In genomic region chr10:79735361-79735760, GRCm38 (mm10) we compare ENCODE assay signal across 11 mouse cellular contexts. TPM values are rescaled to one million over a fixed set of nuclear protein-coding genes. Genes with fewer than 3 reads are reported as not detected.
DNase-seq lines count a peak whose midpoint lies in the region; ATAC-seq and TF ChIP-seq lines count a peak whose summit lies in the region.
"Had no signal": no experiment of that assay in that cellular context is flagged by ENCODE, and none has a peak within 500 bp of the region (broad histone marks: within the 10 kb centered on the region; RNA-seq: fewer than 3 reads in every experiment).

No protein-coding gene starts in this region.

- no peak overlapping the region for H3K27ac ChIP-seq in hindbrain, embryonic 12.5 days
- no peak overlapping the region for H3K27ac ChIP-seq in hindbrain, embryonic 16.5 days (ENCODE audit: low read depth, low read length)
- H3K27ac ChIP-seq in testis, adult 2 months (ENCODE audit: control insufficient read depth, insufficient read depth, low read depth, low read length) = no peak overlapping the region

- no peak for ATAC-seq in hindbrain, embryonic 12.5 days (ENCODE audit: low FRiP score)
- no peak for ATAC-seq in hindbrain, embryonic 16.5 days

- peaks cover 67% of the 10 kb centered on the region for H3K36me3 ChIP-seq in hindbrain, embryonic 12.5 days
- peaks cover 76% of the 10 kb centered on the region for H3K36me3 ChIP-seq in hindbrain, embryonic 16.5 days (ENCODE audit: control insufficient read depth, insufficient read depth, low read length)
- H3K36me3 ChIP-seq in testis, adult 2 months (ENCODE audit: control insufficient read depth, insufficient read depth, low read length) = no peaks in the 10 kb centered on the region

- H3K4me3 ChIP-seq in hindbrain, embryonic 12.5 days = 0 out of 2 replicates have a peak overlapping the region, but pooled peaks have one; percentile 6
- H3K4me3 ChIP-seq in hindbrain, embryonic 16.5 days (ENCODE audit: low read length) = no peak overlapping the region
- H3K4me3 ChIP-seq in testis, adult 2 months (ENCODE audit: control insufficient read depth, low read depth, low read length) = peak overlapping the region; percentile 33
- H3K4me3 ChIP-seq: erythroblast, embryonic 14.5 days had no signal

- WGBS in hindbrain, embryonic 12.5 days = 32% methylated on average over 43 of the region's 52 CpGs
- 37% methylated on average over 43 of the region's 52 CpGs for WGBS in hindbrain, embryonic 16.5 days

- peak overlapping the region; percentile 24 for H3K4me2 ChIP-seq in hindbrain, embryonic 12.5 days (replicated peaks)
- H3K4me2 ChIP-seq in hindbrain, embryonic 16.5 days (ENCODE audit: low read length) = no peak overlapping the region; the same call in 1 of the 2 replicates

- H3K27me3 ChIP-seq in hindbrain, embryonic 12.5 days = peaks cover 20% of the 10 kb centered on the region
- H3K27me3 ChIP-seq in hindbrain, embryonic 16.5 days (replicated peaks; ENCODE audit: control insufficient read depth, insufficient read depth, low read length) = peaks cover 2% of the 10 kb centered on the region; the same call in 1 of the 2 replicates
- H3K27me3 ChIP-seq in testis, adult 2 months (ENCODE audit: control insufficient read depth, insufficient read depth, low read length) = no peaks in the 10 kb centered on the region

- TF ChIP-seq CTCF in testis, adult 2 months (IDR thresholded peaks at IDR 0.05; ENCODE audit: control insufficient read depth, insufficient read depth, insufficient replicate concordance, low read depth, low read length) = no peak

- H3K9me3 ChIP-seq in hindbrain, embryonic 12.5 days (replicated peaks) = peaks cover 28% of the 10 kb centered on the region
- peaks cover 37% of the 10 kb centered on the region for H3K9me3 ChIP-seq in hindbrain, embryonic 16.5 days (ENCODE audit: control insufficient read depth, low read length)

- TF ChIP-seq POLR2A in testis, adult 2 months (IDR thresholded peaks at IDR 0.05; ENCODE audit: control insufficient read depth, low read depth, low read length) = no peak

- DNase-seq in adrenal gland, postnatal 14 days = peak; percentile 58
- no peak for DNase-seq in adrenal gland, postnatal 4 days (ENCODE audit: low spot score in 2 of 2)
- no peak for DNase-seq in testis, postnatal 14 days (ENCODE audit: low spot score)
- no peak for DNase-seq in urinary bladder, postnatal 36 days (ENCODE audit: low spot score in 2 of 2)
- no peak for DNase-seq in layer of hippocampus, adult 9-10 months (ENCODE audit: low spot score)
- DNase-seq: cerebellum, adult 18-20 months had no signal

- H3K9ac ChIP-seq in hindbrain, embryonic 12.5 days = peak overlapping the region; percentile 8; the same call in 1 of the 2 replicates
- no peak overlapping the region for H3K9ac ChIP-seq in hindbrain, embryonic 16.5 days (ENCODE audit: low read depth, low read length)

- peaks cover 5% of the 10 kb centered on the region; the same call in 1 of the 2 replicates for H3K4me1 ChIP-seq in hindbrain, embryonic 12.5 days
- H3K4me1 ChIP-seq in hindbrain, embryonic 16.5 days (ENCODE audit: control insufficient read depth, insufficient read depth, low read depth, low read length) = no peaks in the 10 kb centered on the region
- H3K4me1 ChIP-seq in testis, adult 2 months (ENCODE audit: control insufficient read depth, insufficient read depth, low read length) = peaks cover 23% of the 10 kb centered on the region

RNA-seq across cellular contexts. Expression of gene Polrmt, which starts 11.0 kb away (rescaled TPM):
- total RNA-seq in adrenal gland, postnatal 14 days (2021) = 59.2 and 65.4 TPM in 2 replicates
- 10 to 100 TPM; 61.2 to 68.6 TPM for total RNA-seq in adrenal gland, postnatal 4 days (2021)
- polyA plus RNA-seq in hindbrain, embryonic 12.5 days (2016; fragmentation: Nextera tagmentation; extraction: Ambion mirVana) = 42.7 and 47.5 TPM in 2 replicates
- polyA plus RNA-seq in hindbrain, embryonic 16.5 days (2015; fragmentation: Nextera tagmentation; extraction: Ambion mirVana) = 37.1 and 50.6 TPM in 2 replicates
- 30.6 and 32.5 TPM in 2 replicates for polyA plus RNA-seq in testis, adult 2 months (2012; rRNA removed)

RNA-seq across cellular contexts. Expression of gene Hcn2, which starts 18.9 kb away (rescaled TPM):
- 7.1 and 10.6 TPM in 2 replicates for total RNA-seq in adrenal gland, postnatal 14 days (2021)
- total RNA-seq in adrenal gland, postnatal 4 days (2021) = 1 to 10 TPM; 8.9 to 9.3 TPM
- 0.45 and 0.48 TPM in 2 replicates for polyA plus RNA-seq in hindbrain, embryonic 12.5 days (2016; fragmentation: Nextera tagmentation; extraction: Ambion mirVana)
- 1.2 and 1.4 TPM in 2 replicates for polyA plus RNA-seq in hindbrain, embryonic 16.5 days (2015; fragmentation: Nextera tagmentation; extraction: Ambion mirVana)
- 0.69 and 0.88 TPM in 2 replicates for polyA plus RNA-seq in testis, adult 2 months (2012; rRNA removed)
- total RNA-seq: hematopoietic stem cell, adult 5-6 weeks had no signal

RNA-seq across cellular contexts. Expression of gene Fgf22, which starts 19.5 kb away (rescaled TPM):
- total RNA-seq in adrenal gland, postnatal 14 days (2021) = not detected in 2 replicates
- not detected for total RNA-seq in adrenal gland, postnatal 4 days (2021)
- polyA plus RNA-seq in hindbrain, embryonic 12.5 days (2016; fragmentation: Nextera tagmentation; extraction: Ambion mirVana) = 0.42 and 0.72 TPM in 2 replicates
- 1.9 and 3.1 TPM in 2 replicates for polyA plus RNA-seq in hindbrain, embryonic 16.5 days (2015; fragmentation: Nextera tagmentation; extraction: Ambion mirVana)
- polyA plus RNA-seq in testis, adult 2 months (2012; rRNA removed) = 0.28 and 0.53 TPM in 2 replicates
- total RNA-seq: hematopoietic stem cell, adult 5-6 weeks had no signal
- polyA plus RNA-seq: erythroblast, embryonic 14.5 days had no signal

RNA-seq across cellular contexts. Expression of gene Bsg, which starts 31.1 kb away (rescaled TPM):
- total RNA-seq in adrenal gland, postnatal 14 days (2021) = 598 and 707 TPM in 2 replicates
- 100 to 1,000 TPM; 504 to 513 TPM for total RNA-seq in adrenal gland, postnatal 4 days (2021)
- polyA plus RNA-seq in hindbrain, embryonic 12.5 days (2016; fragmentation: Nextera tagmentation; extraction: Ambion mirVana) = 658 and 661 TPM in 2 replicates
- 1,077 and 1,193 TPM in 2 replicates for polyA plus RNA-seq in hindbrain, embryonic 16.5 days (2015; fragmentation: Nextera tagmentation; extraction: Ambion mirVana)
- polyA plus RNA-seq in testis, adult 2 months (2012; rRNA removed) = 849 and 920 TPM in 2 replicates

RNA-seq across cellular contexts. Expression of gene Rnf126, which starts 31.4 kb away (rescaled TPM):
- total RNA-seq in adrenal gland, postnatal 14 days (2021) = 54.7 and 56.5 TPM in 2 replicates
- 10 to 100 TPM; 60.7 to 61.7 TPM for total RNA-seq in adrenal gland, postnatal 4 days (2021)
- 103 and 108 TPM in 2 replicates for polyA plus RNA-seq in hindbrain, embryonic 12.5 days (2016; fragmentation: Nextera tagmentation; extraction: Ambion mirVana)
- 74.2 and 101 TPM in 2 replicates for polyA plus RNA-seq in hindbrain, embryonic 16.5 days (2015; fragmentation: Nextera tagmentation; extraction: Ambion mirVana)
- 989 and 1,153 TPM in 2 replicates for polyA plus RNA-seq in testis, adult 2 months (2012; rRNA removed)
